26 mouse cellular contexts compared by ENCODE assay signal in genomic region chr8:26487866-26488265, GRCm38 (mm10).
"Had no signal": no experiment of that assay in that cellular context is flagged by ENCODE, and none has a peak within 500 bp of the region (broad histone marks: within the 10 kb centered on the region; RNA-seq: fewer than 3 reads in every experiment).

No protein-coding gene starts in this region.

- H3K9ac ChIP-seq: embryonic facial prominence, embryonic 12.5 days; embryonic facial prominence, embryonic 13.5 days; embryonic facial prominence, embryonic 15.5 days; forebrain, embryonic 12.5 days; forebrain, embryonic 13.5 days; forebrain, embryonic 15.5 days; forebrain, postnatal 0 days had no signal

- H3K36me3 ChIP-seq: embryonic facial prominence, embryonic 10.5 days; embryonic facial prominence, embryonic 12.5 days; embryonic facial prominence, embryonic 13.5 days; embryonic facial prominence, embryonic 15.5 days; forebrain, embryonic 10.5 days; forebrain, embryonic 12.5 days; forebrain, embryonic 15.5 days had no signal

- H3K4me3 ChIP-seq: embryonic facial prominence, embryonic 10.5 days; embryonic facial prominence, embryonic 12.5 days; embryonic facial prominence, embryonic 13.5 days; embryonic facial prominence, embryonic 15.5 days; erythroblast, embryonic 14.5 days; forebrain, embryonic 10.5 days; forebrain, embryonic 12.5 days; forebrain, embryonic 13.5 days; forebrain, embryonic 15.5 days; gastrocnemius, adult 2 months had no signal

- H3K27me3 ChIP-seq: embryonic facial prominence, embryonic 12.5 days; embryonic facial prominence, embryonic 15.5 days; forebrain, embryonic 15.5 days had no signal

- H3K4me2 ChIP-seq: embryonic facial prominence, embryonic 12.5 days; embryonic facial prominence, embryonic 13.5 days; embryonic facial prominence, embryonic 15.5 days; forebrain, embryonic 12.5 days; forebrain, embryonic 13.5 days; forebrain, embryonic 15.5 days had no signal

- H3K27ac ChIP-seq: embryonic facial prominence, embryonic 10.5 days; embryonic facial prominence, embryonic 12.5 days; embryonic facial prominence, embryonic 13.5 days; embryonic facial prominence, embryonic 15.5 days; forebrain, embryonic 10.5 days; forebrain, embryonic 12.5 days; forebrain, embryonic 13.5 days; forebrain, embryonic 15.5 days; gastrocnemius, adult 2 months had no signal

- DNase-seq: cerebellum, adult 18-20 months; cerebellum, adult 2 months; cerebellum, adult 8-10 months; cerebellum, adult 9-10 months; cerebellum, adult 9-11 months; cerebellum, postnatal 10 days; cerebellum, postnatal 14 days; cerebellum, postnatal 25 days; cerebellum, postnatal 36 days; embryo, embryonic 11 days; gastrocnemius, adult 2 months; gastrocnemius, postnatal 10 days; gastrocnemius, postnatal 14 days; gastrocnemius, postnatal 25 days; gastrocnemius, postnatal 36 days; heart, adult 18-20 months had no signal

- H3K4me1 ChIP-seq: embryonic facial prominence, embryonic 12.5 days; embryonic facial prominence, embryonic 13.5 days; embryonic facial prominence, embryonic 15.5 days; forebrain, embryonic 12.5 days had no signal

- H3K9me3 ChIP-seq: embryonic facial prominence, embryonic 10.5 days; embryonic facial prominence, embryonic 12.5 days; embryonic facial prominence, embryonic 13.5 days; embryonic facial prominence, embryonic 15.5 days; forebrain, embryonic 10.5 days; forebrain, embryonic 12.5 days; forebrain, embryonic 13.5 days; forebrain, embryonic 15.5 days had no signal
